Mouse (Mus musculus) liver, embryonic 14.5 days (tissue): ENCODE data around the gene Gm10282.

Experiments used
- CTCF ChIP-seq: IDR thresholded peaks from 2 replicates; pipeline ENCODE4 v1.5.1; 2016; ENCODE audit warnings: antibody characterized with exemption, low read depth, control low read depth
- EP300 ChIP-seq: IDR thresholded peaks from 2 replicates; pipeline ENCODE4 v1.6.1; 2016; ENCODE audit warnings: antibody characterized with exemption, low read depth

GRCm38 (mm10) chr8:72334144-72334641 lies 29.1 kb upstream of the Gm10282 start:
- TF ChIP-seq EP300 (no peak), CTCF (no peak)
